Mouse (Mus musculus): ENCODE measurements around the gene Cd47. TPM values are rescaled to one million over a fixed set of nuclear protein-coding genes. Genes with fewer than 3 reads are reported as not detected.
A peak's percentile ranks its signal among the peaks of the same experiment; 100 is the strongest.

The Cd47 gene
- polyA plus RNA-seq, 1 experiment from 2014 or later: 192 TPM

GRCm38 (mm10) chr16:49838923-49839322 lies 38.6 kb downstream of the Cd47 start:
- no peak for ATAC-seq
- Histone ChIP-seq H3K27me3 (replicated peaks; ENCODE audit: control insufficient read depth, insufficient read depth, low read length) (no peaks in the 10 kb centered on the region), H3K9ac (ENCODE audit: low read depth, low read length) (no peak overlapping the region), H3K4me1 (ENCODE audit: control insufficient read depth, insufficient read depth, low read depth, low read length) (peaks cover 2% of the 10 kb centered on the region; the same call in 1 of the 2 replicates), H3K36me3 (ENCODE audit: control insufficient read depth, insufficient read depth, low read length) (no peaks in the 10 kb centered on the region), H3K27ac (ENCODE audit: low read depth, low read length) (no peak overlapping the region), H3K9me3 (ENCODE audit: control insufficient read depth, low read length) (no peaks in the 10 kb centered on the region), H3K4me3 (ENCODE audit: low read length) (no peak overlapping the region), H3K4me2 (ENCODE audit: low read length) (no peak overlapping the region)
- 89% methylated on average over 6 of the region's 6 CpGs for WGBS

- H3K27me3 ChIP-seq (replicated peaks; ENCODE audit: control insufficient read depth, insufficient read depth, low read length): no peaks in the 10 kb centered on the region
- peak overlapping the region; percentile 66 for H3K27ac ChIP-seq (ENCODE audit: low read depth, low read length)
- WGBS: 62% methylated on average over 15 of the region's 15 CpGs
- H3K36me3 ChIP-seq (ENCODE audit: control insufficient read depth, insufficient read depth, low read length): no peaks in the 10 kb centered on the region
- H3K4me1 ChIP-seq (ENCODE audit: control insufficient read depth, insufficient read depth, low read depth, low read length): peaks cover 2% of the 10 kb centered on the region; the same call in 1 of the 2 replicates
- ATAC-seq: peak; percentile 80
- H3K4me2 ChIP-seq (ENCODE audit: low read length): no peak overlapping the region
- no peak overlapping the region for H3K4me3 ChIP-seq (ENCODE audit: low read length)
- no peaks in the 10 kb centered on the region for H3K9me3 ChIP-seq (ENCODE audit: control insufficient read depth, low read length)
- H3K9ac ChIP-seq (ENCODE audit: low read depth, low read length): 0 out of 2 replicates have a peak overlapping the region, but pooled peaks have one; percentile 4
Observed at GRCm38 (mm10) chr16:49839681-49840535, 39.6 kb downstream of the Cd47 start.

- no peak for ATAC-seq
- Histone ChIP-seq H3K36me3 (ENCODE audit: control insufficient read depth, insufficient read depth, low read length) (no peaks in the 10 kb centered on the region), H3K27me3 (replicated peaks; ENCODE audit: control insufficient read depth, insufficient read depth, low read length) (no peaks in the 10 kb centered on the region), H3K9ac (ENCODE audit: low read depth, low read length) (no peak overlapping the region), H3K4me2 (ENCODE audit: low read length) (no peak overlapping the region), H3K4me1 (ENCODE audit: control insufficient read depth, insufficient read depth, low read depth, low read length) (peaks cover 2% of the 10 kb centered on the region; the same call in 1 of the 2 replicates), H3K27ac (ENCODE audit: low read depth, low read length) (no peak overlapping the region), H3K4me3 (ENCODE audit: low read length) (no peak overlapping the region), H3K9me3 (ENCODE audit: control insufficient read depth, low read length) (no peaks in the 10 kb centered on the region)
- WGBS: 64% methylated on average over 1 of the region's 1 CpGs
Observed at GRCm38 (mm10) chr16:49843723-49844122, 43.4 kb downstream of the Cd47 start.

- Histone ChIP-seq H3K9ac (ENCODE audit: low read depth, low read length) (no peak overlapping the region), H3K27ac (ENCODE audit: low read depth, low read length) (no peak overlapping the region), H3K4me2 (ENCODE audit: low read length) (no peak overlapping the region), H3K4me1 (ENCODE audit: control insufficient read depth, insufficient read depth, low read depth, low read length) (no peaks in the 10 kb centered on the region), H3K27me3 (replicated peaks; ENCODE audit: control insufficient read depth, insufficient read depth, low read length) (no peaks in the 10 kb centered on the region), H3K36me3 (ENCODE audit: control insufficient read depth, insufficient read depth, low read length) (no peaks in the 10 kb centered on the region), H3K4me3 (ENCODE audit: low read length) (no peak overlapping the region), H3K9me3 (ENCODE audit: control insufficient read depth, low read length) (no peaks in the 10 kb centered on the region)
- ATAC-seq: no peak
- WGBS: 87% methylated on average over 5 of the region's 5 CpGs
Observed at GRCm38 (mm10) chr16:49847224-49848003, 47.1 kb downstream of the Cd47 start.

GRCm38 (mm10) chr16:49848651-49849050 lies 48.3 kb downstream of the Cd47 start:
- H3K4me2 ChIP-seq (ENCODE audit: low read length): no peak overlapping the region
- H3K27ac ChIP-seq (ENCODE audit: low read depth, low read length): no peak overlapping the region
- no peak overlapping the region for H3K9ac ChIP-seq (ENCODE audit: low read depth, low read length)
- no peaks in the 10 kb centered on the region for H3K27me3 ChIP-seq (replicated peaks; ENCODE audit: control insufficient read depth, insufficient read depth, low read length)
- no peak overlapping the region for H3K4me3 ChIP-seq (ENCODE audit: low read length)
- no peaks in the 10 kb centered on the region for H3K4me1 ChIP-seq (ENCODE audit: control insufficient read depth, insufficient read depth, low read depth, low read length)
- H3K36me3 ChIP-seq (ENCODE audit: control insufficient read depth, insufficient read depth, low read length): no peaks in the 10 kb centered on the region
- no peaks in the 10 kb centered on the region for H3K9me3 ChIP-seq (ENCODE audit: control insufficient read depth, low read length)
- no peak for ATAC-seq
- 72% methylated on average over 1 of the region's 1 CpGs for WGBS

GRCm38 (mm10) chr16:49852940-49853339 lies 52.6 kb downstream of the Cd47 start:
- H3K4me3 ChIP-seq (ENCODE audit: low read length): no peak overlapping the region
- H3K27me3 ChIP-seq (replicated peaks; ENCODE audit: control insufficient read depth, insufficient read depth, low read length): no peaks in the 10 kb centered on the region
- H3K4me1 ChIP-seq (ENCODE audit: control insufficient read depth, insufficient read depth, low read depth, low read length): peaks cover under 1% of the 10 kb centered on the region; the same call in 1 of the 2 replicates
- no peak overlapping the region for H3K27ac ChIP-seq (ENCODE audit: low read depth, low read length)
- no peaks in the 10 kb centered on the region for H3K36me3 ChIP-seq (ENCODE audit: control insufficient read depth, insufficient read depth, low read length)
- 95% methylated on average over 3 of the region's 3 CpGs for WGBS
- H3K9ac ChIP-seq (ENCODE audit: low read depth, low read length): no peak overlapping the region
- no peak for ATAC-seq
- no peaks in the 10 kb centered on the region for H3K9me3 ChIP-seq (ENCODE audit: control insufficient read depth, low read length)
- H3K4me2 ChIP-seq (ENCODE audit: low read length): no peak overlapping the region

GRCm38 (mm10) chr16:49853633-49854032 lies 53.3 kb downstream of the Cd47 start:
- no peak for ATAC-seq

GRCm38 (mm10) chr16:49854194-49854593 lies 53.9 kb downstream of the Cd47 start:
- ATAC-seq: no peak
- Histone ChIP-seq H3K27ac (ENCODE audit: low read depth, low read length) (no peak overlapping the region; the same call in 1 of the 2 replicates), H3K9me3 (ENCODE audit: control insufficient read depth, low read length) (no peaks in the 10 kb centered on the region), H3K4me3 (ENCODE audit: low read length) (no peak overlapping the region), H3K4me2 (ENCODE audit: low read length) (peak overlapping the region; percentile 74), H3K4me1 (ENCODE audit: control insufficient read depth, insufficient read depth, low read depth, low read length) (peaks cover 6% of the 10 kb centered on the region), H3K9ac (ENCODE audit: low read depth, low read length) (no peak overlapping the region), H3K36me3 (ENCODE audit: control insufficient read depth, insufficient read depth, low read length) (no peaks in the 10 kb centered on the region), H3K27me3 (replicated peaks; ENCODE audit: control insufficient read depth, insufficient read depth, low read length) (no peaks in the 10 kb centered on the region)
- 92% methylated on average over 6 of the region's 6 CpGs for WGBS

More at GRCm38 (mm10) chr16:49853633-49854032, 53.3 kb downstream of the Cd47 start:
- Histone ChIP-seq H3K27me3 (replicated peaks; ENCODE audit: control insufficient read depth, insufficient read depth, low read length) (no peaks in the 10 kb centered on the region), H3K27ac (ENCODE audit: low read depth, low read length) (no peak overlapping the region), H3K9ac (ENCODE audit: low read depth, low read length) (no peak overlapping the region), H3K9me3 (ENCODE audit: control insufficient read depth, low read length) (no peaks in the 10 kb centered on the region), H3K36me3 (ENCODE audit: control insufficient read depth, insufficient read depth, low read length) (no peaks in the 10 kb centered on the region), H3K4me3 (ENCODE audit: low read length) (no peak overlapping the region), H3K4me2 (ENCODE audit: low read length) (no peak overlapping the region), H3K4me1 (ENCODE audit: control insufficient read depth, insufficient read depth, low read depth, low read length) (peaks cover 4% of the 10 kb centered on the region)
- 83% methylated on average over 6 of the region's 6 CpGs for WGBS

Data from hindbrain, embryonic 16.5 days (tissue).